Mouse (Mus musculus) heart, embryonic 16.5 days (tissue): ENCODE results near the gene Kcnh1. TPM values are rescaled to one million over a fixed set of nuclear protein-coding genes. Genes with fewer than 3 reads are reported as not detected.

Experiments
- ATAC-seq: fragments of 200-750 bp; cut with Nextera tagmentation; replicated peaks from 2 replicates; pipeline ENCODE4 v1.8.0; 2017; ENCODE audit warnings: moderate number of reproducible peaks; ENCODE audit not compliant: insufficient read depth, low FRiP score; ENCODE audit errors: extremely low read depth
- H3K27ac ChIP-seq: fragments of 300-500 bp; sonication (generic); 2 replicates; pipeline ENCODE4 v1.5.1; 2014; ENCODE audit warnings: mild to moderate bottlenecking, low read length, control low read depth, moderate library complexity
- H3K27me3 ChIP-seq: fragments of 300-500 bp; sonication (generic); 2 replicates; pipeline ENCODE4 v1.6.1; 2014; ENCODE audit warnings: low read length, mixed read lengths; ENCODE audit not compliant: control insufficient read depth, insufficient read depth
- H3K36me3 ChIP-seq: fragments of 300-500 bp; sonication (generic); 2 replicates; pipeline ENCODE4 v1.6.1; 2014; ENCODE audit not compliant: control insufficient read depth, insufficient read depth
- H3K4me1 ChIP-seq: fragments of 300-500 bp; sonication (generic); 2 replicates; pipeline ENCODE4 v1.6.1; 2014; ENCODE audit warnings: low read length, mixed read lengths; ENCODE audit not compliant: control insufficient read depth, insufficient read depth
- H3K4me2 ChIP-seq: fragments of 300-500 bp; sonication (generic); 2 replicates; pipeline ENCODE4 v1.6.1; 2014; ENCODE audit warnings: low read depth, mild to moderate bottlenecking, control low read depth, low read length
- H3K4me3 ChIP-seq: fragments of 300-500 bp; sonication (generic); 2 replicates; pipeline ENCODE4 v1.5.1; 2014; ENCODE audit warnings: mild to moderate bottlenecking, control low read depth, low read length
- H3K9ac ChIP-seq: fragments of 300-500 bp; sonication (generic); 2 replicates; pipeline ENCODE4 v1.6.1; 2014; ENCODE audit warnings: low read length, control low read depth
- H3K9me3 ChIP-seq: fragments of 300-500 bp; sonication (generic); replicated peaks from 2 replicates; pipeline ENCODE4 v1.6.1; 2016; ENCODE audit warnings: low read length; ENCODE audit not compliant: control insufficient read depth
- WGBS: fragments of 180-500 bp; shearing (Covaris S2); extraction: QIAGEN DNeasy Blood & Tissue Kit; methylation state at CpG from one replicate; pipeline ENCODE4 v1.1.7; 2014; 5-methylcytosine and 5-hydroxymethylcytosine counted together
- polyA plus RNA-seq: library from polyadenylated mRNA; unstranded; fragments of >200 nt; fragmentation: Nextera tagmentation; extraction: Ambion mirVana; gene quantifications from 2 replicates; pipeline ENCODE4 v1.2.1, GENCODE M21; 2015

Kcnh1 gene
- polyA plus RNA-seq, 1 experiment from 2014 or later, result 0.32 TPM

GRCm38 (mm10) chr1:192192710-192193109, 2.1 kb downstream of the Kcnh1 start:
- Histone ChIP-seq H3K9ac (no peak overlapping the region), H3K4me2 (no peak overlapping the region), H3K27me3 (peaks cover 30% of the 10 kb centered on the region), H3K27ac (no peak overlapping the region), H3K4me1 (peaks cover 3% of the 10 kb centered on the region; the same call in 1 of the 2 replicates), H3K9me3 (no peaks in the 10 kb centered on the region), H3K4me3 (no peak overlapping the region), H3K36me3 (no peaks in the 10 kb centered on the region)
- WGBS, result 57% methylated on average over 9 of the region's 9 CpGs
- no peak for ATAC-seq

- H3K4me2 ChIP-seq, result no peak overlapping the region
- H3K9me3 ChIP-seq, result no peaks in the 10 kb centered on the region
- no peaks in the 10 kb centered on the region for H3K36me3 ChIP-seq
- H3K9ac ChIP-seq, result no peak overlapping the region
- no peak for ATAC-seq
- peaks cover 3% of the 10 kb centered on the region; the same call in 1 of the 2 replicates for H3K4me1 ChIP-seq
- H3K4me3 ChIP-seq, result no peak overlapping the region
- peaks cover 28% of the 10 kb centered on the region for H3K27me3 ChIP-seq
- H3K27ac ChIP-seq, result no peak overlapping the region
- WGBS, result 48% methylated on average over 14 of the region's 14 CpGs
Observed at GRCm38 (mm10) chr1:192193656-192194055, 3.1 kb downstream of the Kcnh1 start.

DNA sequence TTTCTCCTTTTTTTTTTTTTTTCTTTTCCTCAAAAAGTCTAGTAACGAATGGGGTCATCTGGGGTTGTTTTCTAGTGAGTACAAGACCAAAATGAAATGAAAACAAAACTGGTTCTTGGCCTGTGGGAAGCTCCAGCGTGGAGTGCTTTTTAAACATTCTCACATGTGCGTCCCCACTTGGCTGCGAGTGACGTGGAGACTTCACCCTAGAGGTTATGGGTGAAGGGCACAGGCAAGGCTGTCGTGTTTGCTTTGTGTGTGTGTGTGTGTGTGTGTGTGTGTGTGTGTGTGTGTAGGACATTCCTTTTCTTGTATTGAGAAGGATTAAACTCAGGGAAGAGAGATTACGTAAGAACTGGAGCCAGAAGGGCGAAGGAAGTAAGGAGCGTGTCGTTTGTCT, 6.9 kb downstream of the Kcnh1 start:
- 64% methylated on average over 10 of the region's 10 CpGs for WGBS
- H3K9ac ChIP-seq, result no peak overlapping the region
- no peak overlapping the region for H3K4me3 ChIP-seq
- no peaks in the 10 kb centered on the region for H3K9me3 ChIP-seq
- H3K36me3 ChIP-seq, result no peaks in the 10 kb centered on the region
- no peaks in the 10 kb centered on the region for H3K27me3 ChIP-seq
- no peak overlapping the region for H3K27ac ChIP-seq
- ATAC-seq, result no peak
- H3K4me2 ChIP-seq, result no peak overlapping the region
- no peaks in the 10 kb centered on the region for H3K4me1 ChIP-seq

DNA sequence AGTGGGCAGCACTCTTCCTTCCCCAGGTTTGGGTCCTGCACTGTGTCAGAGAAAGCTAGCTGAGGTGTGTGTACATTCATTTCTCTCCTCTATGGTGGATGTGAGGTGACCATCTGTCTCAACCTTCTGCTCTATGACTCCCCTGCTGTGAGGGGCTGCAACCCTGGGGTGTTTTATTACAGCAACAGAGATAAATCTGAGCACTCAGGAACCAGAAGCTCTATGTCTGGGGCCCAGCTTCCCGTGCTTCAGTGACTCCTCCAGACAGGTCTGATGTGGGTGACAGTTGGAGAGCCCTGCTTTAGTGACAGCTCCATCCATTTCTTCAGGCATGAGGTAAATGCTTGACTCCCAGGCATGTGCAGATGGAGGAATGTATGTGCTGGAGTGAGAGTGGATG, 12.4 kb downstream of the Kcnh1 start:
- no peak for ATAC-seq
- 20% methylated on average over 1 of the region's 1 CpGs for WGBS
- Histone ChIP-seq H3K9me3 (no peaks in the 10 kb centered on the region), H3K4me2 (no peak overlapping the region), H3K27me3 (no peaks in the 10 kb centered on the region), H3K4me1 (no peaks in the 10 kb centered on the region), H3K27ac (no peak overlapping the region), H3K36me3 (no peaks in the 10 kb centered on the region), H3K4me3 (no peak overlapping the region), H3K9ac (no peak overlapping the region)

DNA sequence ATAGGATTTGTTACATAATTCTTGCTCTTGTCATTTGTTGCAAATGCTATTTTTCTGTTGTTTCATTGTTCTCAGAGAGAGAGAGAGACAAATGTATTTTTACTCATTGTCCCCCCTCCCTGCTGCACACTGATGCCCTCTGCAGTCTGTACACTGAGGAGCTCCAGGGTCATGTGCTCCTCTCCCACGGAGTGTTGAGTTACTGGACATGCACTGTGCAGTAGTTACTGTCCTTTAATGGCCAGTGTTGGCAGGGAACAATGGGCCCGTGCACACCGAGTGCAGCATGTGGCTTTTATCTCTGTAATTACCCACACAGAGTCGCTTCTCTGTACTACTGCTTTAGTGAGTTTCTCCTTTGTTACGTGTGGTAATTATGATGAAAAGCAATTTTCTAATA, 17.4 kb downstream of the Kcnh1 start:
- WGBS, result 48% methylated on average over 5 of the region's 5 CpGs
- H3K4me3 ChIP-seq, result no peak overlapping the region
- H3K4me1 ChIP-seq, result no peaks in the 10 kb centered on the region
- no peak overlapping the region for H3K27ac ChIP-seq
- H3K9ac ChIP-seq, result no peak overlapping the region
- no peak for ATAC-seq
- no peak overlapping the region for H3K4me2 ChIP-seq
- H3K36me3 ChIP-seq, result no peaks in the 10 kb centered on the region
- H3K9me3 ChIP-seq, result no peaks in the 10 kb centered on the region
- no peaks in the 10 kb centered on the region for H3K27me3 ChIP-seq

GRCm38 (mm10) chr1:192212448-192212847, 21.9 kb downstream of the Kcnh1 start:
- ATAC-seq, result no peak
- Histone ChIP-seq H3K9ac (no peak overlapping the region), H3K4me3 (no peak overlapping the region), H3K27ac (no peak overlapping the region), H3K36me3 (no peaks in the 10 kb centered on the region), H3K4me1 (no peaks in the 10 kb centered on the region), H3K9me3 (peaks cover 6% of the 10 kb centered on the region; the same call in 1 of the 2 replicates), H3K4me2 (no peak overlapping the region), H3K27me3 (no peaks in the 10 kb centered on the region)
- 40% methylated on average over 2 of the region's 2 CpGs for WGBS

GRCm38 (mm10) chr1:192214666-192215065, 24.1 kb downstream of the Kcnh1 start:
- 86% methylated on average over 4 of the region's 4 CpGs for WGBS
- Histone ChIP-seq H3K9me3 (peaks cover 6% of the 10 kb centered on the region; the same call in 1 of the 2 replicates), H3K27me3 (no peaks in the 10 kb centered on the region), H3K9ac (no peak overlapping the region), H3K4me2 (no peak overlapping the region), H3K4me3 (no peak overlapping the region), H3K27ac (no peak overlapping the region), H3K4me1 (no peaks in the 10 kb centered on the region), H3K36me3 (no peaks in the 10 kb centered on the region)
- no peak for ATAC-seq

GRCm38 (mm10) chr1:192220156-192220555, 29.6 kb downstream of the Kcnh1 start:
- H3K4me1 ChIP-seq, result no peaks in the 10 kb centered on the region
- ATAC-seq, result no peak
- no peaks in the 10 kb centered on the region for H3K36me3 ChIP-seq
- no peak overlapping the region for H3K27ac ChIP-seq
- H3K4me2 ChIP-seq, result no peak overlapping the region
- no peak overlapping the region for H3K9ac ChIP-seq
- 65% methylated on average over 2 of the region's 2 CpGs for WGBS
- peaks cover under 1% of the 10 kb centered on the region; the same call in 1 of the 2 replicates for H3K9me3 ChIP-seq
- H3K4me3 ChIP-seq, result no peak overlapping the region
- H3K27me3 ChIP-seq, result no peaks in the 10 kb centered on the region

- H3K9me3 ChIP-seq, result peaks cover 10% of the 10 kb centered on the region
- 43% methylated on average over 4 of the region's 4 CpGs for WGBS
- H3K36me3 ChIP-seq, result no peaks in the 10 kb centered on the region
- H3K27ac ChIP-seq, result no peak overlapping the region
- no peak overlapping the region for H3K4me3 ChIP-seq
- H3K9ac ChIP-seq, result no peak overlapping the region
- H3K4me1 ChIP-seq, result no peaks in the 10 kb centered on the region
- H3K27me3 ChIP-seq, result no peaks in the 10 kb centered on the region
- ATAC-seq, result no peak
- no peak overlapping the region for H3K4me2 ChIP-seq
Observed at GRCm38 (mm10) chr1:192224161-192224560, 33.6 kb downstream of the Kcnh1 start.

- H3K9me3 ChIP-seq, result peaks cover 8% of the 10 kb centered on the region
- no peak for ATAC-seq
- no peaks in the 10 kb centered on the region for H3K27me3 ChIP-seq
- H3K4me1 ChIP-seq, result no peaks in the 10 kb centered on the region
- H3K4me3 ChIP-seq, result no peak overlapping the region
- no peaks in the 10 kb centered on the region for H3K36me3 ChIP-seq
- H3K9ac ChIP-seq, result no peak overlapping the region
- no peak overlapping the region for H3K27ac ChIP-seq
- no peak overlapping the region for H3K4me2 ChIP-seq
- WGBS, result 42% methylated on average over 1 of the region's 1 CpGs
Observed at GRCm38 (mm10) chr1:192232696-192233095, 42.1 kb downstream of the Kcnh1 start.
